Mouse (Mus musculus): ENCODE data around the gene Olfr835.

The Olfr835 gene

DNA sequence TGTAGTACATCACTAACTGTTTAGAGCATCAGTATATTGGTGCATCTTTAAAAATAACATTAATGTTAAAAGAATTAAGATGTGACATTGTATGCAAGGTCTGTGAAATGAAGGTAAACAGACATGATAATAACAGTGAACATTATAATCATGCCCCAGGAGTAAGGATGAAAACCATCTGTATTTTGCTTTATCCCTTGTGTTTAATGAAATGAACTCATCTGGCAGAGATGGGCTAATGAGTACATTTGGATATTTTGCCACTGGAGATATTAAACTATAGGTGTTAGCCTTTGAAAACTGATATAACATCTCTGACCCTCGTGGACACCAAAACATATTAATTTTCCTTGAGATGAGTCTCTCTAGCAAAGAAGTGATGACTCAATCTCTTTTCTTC is at the start of gene Olfr835:
Gene Olfr835, plus strand, starts transcription at position 301 of the 400 bp plus-strand sequence.
- DNase-seq: no peak

GRCm38 (mm10) chr9:18987690-18988089 is 44.8 kb upstream of the Olfr835 start, which contains the start of gene Olfr834:
Olfr834 (plus strand) TSS chr9:18987990.
- no peak for DNase-seq

GRCm38 (mm10) chr9:19084986-19085385 is 52.5 kb downstream of the Olfr835 start:
- no peak for DNase-seq
